In genomic region chr11:102985160-102985559, GRCm38 (mm10) we compare ENCODE assay signal across 14 mouse cellular contexts. TPM values are rescaled to one million over a fixed set of nuclear protein-coding genes. Genes with fewer than 3 reads are reported as not detected.
"Had no signal": no experiment of that assay in that cellular context is flagged by ENCODE, and none has a peak within 500 bp of the region (broad histone marks: within the 10 kb centered on the region; RNA-seq: fewer than 3 reads in every experiment).

No protein-coding gene starts in this region.

- H3K36me3 ChIP-seq: limb, embryonic 12.5 days; liver, embryonic 13.5 days; lung, embryonic 15.5 days; midbrain, embryonic 13.5 days; neural tube, embryonic 12.5 days had no signal

- DNase-seq: kidney, adult 9 months; kidney, postnatal 4 days; liver; liver, embryonic 13.5 days; liver, postnatal 0 days; right cerebral cortex, postnatal 14 days; thymus, postnatal 4 days had no signal

- H3K27ac ChIP-seq: kidney, postnatal 0 days; layer of hippocampus, adult 2 months; limb, embryonic 12.5 days; liver, embryonic 13.5 days; lung, embryonic 15.5 days; midbrain, embryonic 13.5 days; neural tube, embryonic 12.5 days had no signal

- H3K9me3 ChIP-seq: limb, embryonic 12.5 days; liver, embryonic 13.5 days; lung, embryonic 15.5 days; midbrain, embryonic 13.5 days; neural tube, embryonic 12.5 days had no signal

- H3K4me3 ChIP-seq: layer of hippocampus, adult 2 months; limb, embryonic 12.5 days; liver, embryonic 13.5 days; lung, embryonic 15.5 days; midbrain, embryonic 13.5 days; neural tube, embryonic 12.5 days had no signal

- ATAC-seq: liver, postnatal 0 days; midbrain, embryonic 13.5 days had no signal

- H3K9ac ChIP-seq: limb, embryonic 12.5 days; liver, embryonic 13.5 days; liver, postnatal 0 days; lung, embryonic 15.5 days; midbrain, embryonic 13.5 days; neural tube, embryonic 12.5 days had no signal

- H3K4me2 ChIP-seq: limb, embryonic 12.5 days; liver, embryonic 13.5 days; lung, embryonic 15.5 days; midbrain, embryonic 13.5 days; neural tube, embryonic 12.5 days had no signal

RNA-seq across cellular contexts. Expression of gene C1ql1, which starts 38.7 kb away (rescaled TPM):
- polyA plus RNA-seq: spleen, adult 2 months had no signal
